Mouse (Mus musculus): Measurements from ENCODE around the gene Epb41l2. TPM values are rescaled to one million over a fixed set of nuclear protein-coding genes. Genes with fewer than 3 reads are reported as not detected.

Epb41l2 gene
- total RNA-seq, 2 experiments from 2014 or later = 7.4 to 9.6 TPM

GRCm38 (mm10) chr10:25461832-25462231 lies 102.2 kb downstream of the Epb41l2 start:
- ATAC-seq (replicated peaks; ENCODE audit: low FRiP score, poor library complexity, severe bottlenecking) = no peak

GRCm38 (mm10) chr10:25462669-25463068 lies 103.1 kb downstream of the Epb41l2 start:
- ATAC-seq (replicated peaks; ENCODE audit: low FRiP score, poor library complexity, severe bottlenecking) = no peak

DNA sequence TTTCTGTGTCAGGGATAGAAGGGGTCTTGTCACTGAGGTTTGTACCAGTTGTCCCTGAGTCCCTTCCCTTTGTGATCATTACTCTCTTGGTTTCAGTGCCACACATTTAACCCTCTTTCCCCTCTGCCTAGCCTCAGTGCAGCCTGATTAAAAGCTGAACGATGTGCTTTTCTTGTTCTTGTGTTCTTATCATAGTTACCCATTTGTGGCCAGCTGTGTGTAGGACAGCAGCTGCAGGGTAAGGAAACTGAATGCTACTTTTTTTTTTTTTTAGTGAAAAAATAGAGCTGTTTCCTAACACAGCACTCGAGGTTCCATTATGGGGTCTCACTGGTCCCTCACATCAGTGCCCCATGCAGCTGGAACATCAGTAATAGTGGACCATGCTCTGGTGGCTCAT lies 106.9 kb downstream of the Epb41l2 start:
- no peak for ATAC-seq (replicated peaks; ENCODE audit: low FRiP score, poor library complexity, severe bottlenecking)

- ATAC-seq (replicated peaks; ENCODE audit: low FRiP score, poor library complexity, severe bottlenecking) = no peak
Measured at GRCm38 (mm10) chr10:25471944-25472343, 112.3 kb downstream of the Epb41l2 start.

DNA sequence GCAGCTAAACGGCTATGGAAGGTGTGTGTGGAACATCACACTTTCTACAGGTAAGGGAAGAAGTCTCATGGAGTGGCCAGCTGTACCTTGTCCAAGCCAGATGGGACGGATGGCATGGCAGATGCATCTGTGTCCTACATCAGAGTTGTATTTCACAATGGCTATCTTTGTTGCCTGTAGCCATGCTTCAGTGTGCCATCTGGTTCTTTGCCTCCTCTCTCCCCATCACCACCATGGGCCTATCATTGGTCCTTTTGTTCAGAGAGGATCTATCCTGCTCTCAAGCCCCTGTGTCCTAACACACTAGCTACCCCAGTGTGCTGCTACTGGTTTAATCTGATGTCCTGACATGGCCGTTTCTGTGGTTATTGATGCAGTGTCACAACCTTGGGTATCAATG lies 120.1 kb downstream of the Epb41l2 start:
- no peak for ATAC-seq (replicated peaks; ENCODE audit: low FRiP score, poor library complexity, severe bottlenecking)

DNA sequence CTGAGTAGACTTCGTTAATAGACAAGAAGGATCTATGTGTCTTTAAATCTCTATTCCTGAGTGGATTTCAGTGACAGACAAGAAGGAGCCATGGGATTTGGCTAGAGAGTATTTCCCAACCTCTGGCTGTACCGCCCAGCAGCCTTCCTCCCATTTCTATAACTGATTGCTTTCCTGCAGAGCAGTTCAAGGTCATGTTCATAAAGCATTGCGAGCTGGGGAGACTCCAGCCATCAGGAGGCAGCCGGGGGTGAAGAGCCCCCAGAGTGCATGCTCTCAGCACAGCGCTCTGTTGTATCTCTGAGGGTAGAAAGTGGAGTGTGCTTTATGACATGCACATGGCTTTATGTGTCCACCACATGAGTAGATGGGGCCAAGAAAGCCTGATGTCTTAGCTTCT lies 123.2 kb downstream of the Epb41l2 start:
- no peak for ATAC-seq (replicated peaks; ENCODE audit: low FRiP score, poor library complexity, severe bottlenecking)

DNA sequence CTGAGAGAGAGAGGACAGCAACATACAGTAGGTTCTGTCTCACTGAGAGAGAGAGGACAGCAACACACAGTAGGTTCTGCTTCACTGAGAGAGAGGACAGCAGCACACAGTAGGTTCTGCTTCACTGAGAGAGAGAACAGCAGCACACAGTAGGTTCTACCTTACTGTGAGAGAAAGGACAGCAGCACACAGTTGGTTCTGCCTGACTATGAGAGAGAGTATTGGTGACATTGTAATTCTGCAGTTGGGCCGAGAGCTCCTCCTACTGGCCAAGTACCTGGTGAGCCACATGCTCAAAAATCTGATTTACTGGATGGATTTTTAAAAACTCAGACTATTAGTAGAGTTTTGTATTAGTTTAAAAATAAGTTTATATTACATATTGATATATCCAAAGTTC lies 128.9 kb downstream of the Epb41l2 start:
- ATAC-seq (replicated peaks; ENCODE audit: low FRiP score, poor library complexity, severe bottlenecking) = no peak

DNA sequence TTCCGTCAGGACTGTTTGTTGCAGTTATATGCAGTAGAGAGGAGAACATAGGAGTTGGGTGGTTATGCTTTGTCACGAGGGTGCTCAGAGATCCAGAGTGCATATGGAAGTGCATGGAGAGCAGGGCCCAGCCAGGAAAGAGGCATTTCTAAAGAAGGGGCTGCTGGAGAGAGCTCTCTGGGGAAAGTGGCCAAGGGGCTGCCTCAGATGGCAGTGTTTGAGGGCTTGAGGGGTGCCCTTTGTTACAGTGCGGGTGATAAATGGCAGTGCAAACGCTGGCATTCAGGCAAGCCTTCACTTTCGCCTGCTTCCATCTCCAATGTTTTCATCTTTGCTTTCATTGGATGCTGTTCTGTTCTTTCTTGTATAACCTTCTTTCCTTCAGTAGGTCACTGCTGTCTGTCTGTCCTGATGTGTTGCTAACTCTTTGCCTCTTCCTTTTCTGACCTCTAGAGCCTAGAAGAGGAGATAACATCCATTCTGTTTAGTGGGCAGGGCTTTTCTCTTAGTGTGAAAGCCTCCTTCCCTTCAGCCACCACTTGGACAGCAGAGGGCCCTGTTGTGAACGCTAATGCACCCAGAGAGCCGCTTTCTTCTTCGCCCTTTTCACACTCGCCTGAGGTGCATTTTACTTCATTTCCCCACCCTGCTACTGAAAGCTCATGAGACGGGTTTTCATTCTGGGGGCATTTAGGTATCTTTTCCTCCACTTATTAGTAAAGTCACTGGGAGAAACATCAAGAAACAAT lies 139.9 kb downstream of the Epb41l2 start:
- ATAC-seq (replicated peaks; ENCODE audit: low FRiP score, poor library complexity, severe bottlenecking) = no peak

GRCm38 (mm10) chr10:25503250-25503649 lies 143.7 kb downstream of the Epb41l2 start:
- ATAC-seq (replicated peaks; ENCODE audit: low FRiP score, poor library complexity, severe bottlenecking) = no peak

DNA sequence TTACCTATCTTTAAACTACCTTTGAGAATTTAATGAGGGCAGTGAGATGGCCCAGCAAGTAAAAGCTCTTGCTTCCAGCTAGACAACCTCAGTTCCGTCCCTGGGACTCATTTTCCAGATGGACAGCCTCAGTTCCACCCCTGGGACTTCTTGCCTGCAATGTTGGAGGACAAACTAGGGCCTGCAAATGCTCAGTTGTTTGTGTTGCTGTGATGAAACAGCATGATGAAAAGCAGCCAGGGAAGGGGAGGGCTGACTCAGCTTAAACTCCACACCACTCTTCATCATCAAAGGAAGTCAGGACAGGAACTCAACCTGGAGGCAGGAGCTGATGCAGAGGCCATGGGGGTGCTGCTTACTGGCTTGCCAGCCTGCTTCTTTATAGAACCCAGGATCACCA lies 154.2 kb downstream of the Epb41l2 start:
- ATAC-seq (replicated peaks; ENCODE audit: low FRiP score, poor library complexity, severe bottlenecking) = no peak

GRCm38 (mm10) chr10:25519954-25520353 lies 160.4 kb downstream of the Epb41l2 start:
- ATAC-seq (replicated peaks; ENCODE audit: low FRiP score, poor library complexity, severe bottlenecking) = no peak

DNA sequence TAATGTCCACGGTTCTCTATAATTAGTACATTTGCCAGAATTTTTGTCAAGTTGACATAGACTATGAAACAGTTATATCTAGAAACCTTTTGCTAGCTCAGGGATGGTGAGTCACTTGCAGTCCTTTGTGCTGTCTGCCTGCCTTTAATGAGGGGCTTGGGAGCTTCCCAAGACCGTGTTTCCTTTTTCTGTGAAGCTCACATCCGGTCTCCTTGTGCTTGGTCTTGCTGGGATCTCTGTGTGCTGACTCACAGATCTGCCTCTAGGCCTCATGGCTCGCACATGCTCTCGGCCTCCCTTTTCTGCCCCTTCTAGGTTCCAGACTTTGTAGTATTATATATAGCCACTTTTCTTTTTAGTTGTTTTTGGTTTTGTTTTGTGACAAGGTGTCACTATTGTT lies 160.8 kb downstream of the Epb41l2 start:
- ATAC-seq (replicated peaks; ENCODE audit: low FRiP score, poor library complexity, severe bottlenecking) = no peak

GRCm38 (mm10) chr10:25523727-25524126 lies 164.1 kb downstream of the Epb41l2 start:
- no peak for ATAC-seq (replicated peaks; ENCODE audit: low FRiP score, poor library complexity, severe bottlenecking)

DNA sequence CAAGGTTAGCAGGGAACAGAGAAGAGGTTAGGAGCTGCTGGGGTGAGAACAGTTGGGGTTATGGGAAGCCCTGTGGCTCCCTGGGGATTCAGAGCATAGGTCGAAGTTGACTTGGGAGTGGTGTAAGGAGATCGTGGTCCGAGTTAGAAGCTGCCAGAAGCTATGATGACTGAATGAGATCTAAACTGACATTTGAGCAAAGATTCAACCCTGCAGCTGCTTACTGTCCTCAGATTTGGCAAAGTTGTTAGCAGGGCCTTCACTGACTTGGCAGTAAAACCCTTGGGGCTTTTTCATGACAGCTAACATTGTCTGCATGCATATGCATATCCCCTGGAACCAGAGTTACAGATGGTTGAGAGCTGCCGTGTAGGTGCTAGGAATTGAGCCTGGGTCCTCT lies 166.6 kb downstream of the Epb41l2 start:
- ATAC-seq (replicated peaks; ENCODE audit: low FRiP score, poor library complexity, severe bottlenecking) = no peak

DNA sequence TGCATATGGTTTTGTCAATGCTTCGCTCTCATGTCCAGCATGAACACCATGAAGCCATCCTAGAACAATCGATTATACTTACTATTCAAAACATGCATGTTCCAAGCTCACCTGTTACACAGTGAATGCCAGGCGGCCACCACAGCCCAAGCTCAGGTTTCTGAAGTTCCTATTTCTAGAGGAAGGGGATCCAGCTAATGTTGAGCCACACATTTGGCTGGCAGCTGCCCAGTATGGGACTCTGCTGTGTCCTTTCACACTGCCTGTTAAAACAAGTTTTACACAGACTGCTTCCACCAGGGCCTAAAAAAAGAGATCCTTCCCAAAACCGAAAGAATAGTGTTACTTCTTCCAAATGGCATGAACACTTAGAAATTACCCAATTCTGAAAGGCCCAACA lies 167.0 kb downstream of the Epb41l2 start:
- ATAC-seq (replicated peaks; ENCODE audit: low FRiP score, poor library complexity, severe bottlenecking) = no peak

- no peak for ATAC-seq (replicated peaks; ENCODE audit: low FRiP score, poor library complexity, severe bottlenecking)
Measured at GRCm38 (mm10) chr10:25527126-25527525, 167.5 kb downstream of the Epb41l2 start.

- ATAC-seq (replicated peaks; ENCODE audit: low FRiP score, poor library complexity, severe bottlenecking) = no peak
Measured at GRCm38 (mm10) chr10:25531335-25531734, 171.7 kb downstream of the Epb41l2 start.

GRCm38 (mm10) chr10:25533105-25533504 lies 173.5 kb downstream of the Epb41l2 start:
- no peak for ATAC-seq (replicated peaks; ENCODE audit: low FRiP score, poor library complexity, severe bottlenecking)

DNA sequence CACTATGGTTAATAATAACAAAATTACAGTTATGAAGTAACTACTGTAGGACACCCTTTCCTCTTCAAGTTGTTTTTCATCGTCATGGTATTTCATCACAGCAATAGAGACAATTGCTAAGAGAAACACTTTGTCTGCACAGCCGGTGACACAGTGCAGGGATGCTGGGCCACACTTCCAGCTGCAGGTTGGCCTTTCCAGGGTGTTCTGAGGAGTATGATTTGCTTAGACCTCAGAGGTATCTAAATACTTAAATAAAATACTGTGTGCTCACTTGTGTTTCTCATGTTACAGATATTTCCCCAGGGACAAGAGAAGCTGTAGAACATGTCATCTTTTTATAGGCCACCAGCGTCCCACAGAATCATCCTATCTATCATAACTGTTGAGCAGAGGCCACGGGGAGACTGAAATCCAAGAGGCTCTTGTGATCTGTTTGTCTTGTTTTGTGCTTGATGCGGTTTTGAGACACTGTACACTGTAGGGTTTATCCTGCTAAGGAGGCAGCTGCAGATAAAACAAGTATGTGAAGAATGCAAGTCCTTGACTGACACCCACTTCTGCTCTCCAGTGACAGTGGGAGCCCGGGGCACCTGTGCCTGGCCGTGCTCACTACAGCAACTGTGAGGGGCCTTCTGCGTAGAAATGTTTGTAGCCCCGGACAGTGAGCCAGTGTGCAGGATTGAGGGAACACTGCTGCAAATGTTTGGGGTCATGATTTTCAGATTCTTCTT lies 174.1 kb downstream of the Epb41l2 start:
- ATAC-seq (replicated peaks; ENCODE audit: low FRiP score, poor library complexity, severe bottlenecking) = no peak

GRCm38 (mm10) chr10:25534467-25534866 lies 174.9 kb downstream of the Epb41l2 start:
- ATAC-seq (replicated peaks; ENCODE audit: low FRiP score, poor library complexity, severe bottlenecking) = no peak

- no peak for ATAC-seq (replicated peaks; ENCODE audit: low FRiP score, poor library complexity, severe bottlenecking)
Measured at GRCm38 (mm10) chr10:25535891-25536331, 176.3 kb downstream of the Epb41l2 start, which contains the start of gene Smlr1. Gene Smlr1 (minus strand): TSS chr10:25536267.

Data from erythroid progenitor cell, adult 5-6 weeks (primary cell).